Mouse (Mus musculus): ENCODE data around the gene Tlr13. TPM values are rescaled to one million over a fixed set of nuclear protein-coding genes. Genes with fewer than 3 reads are reported as not detected.

Tlr13 gene
- total and polyA plus RNA-seq, 3 experiments, result not detected

GRCm38 (mm10) chrX:106197308-106197707 lies 54.3 kb downstream of the Tlr13 start:
- Histone ChIP-seq H3K4me3 (ENCODE audit: control insufficient read depth in 1 of 2, insufficient read depth in 1 of 2, low read depth in 2 of 2, low read length in 2 of 2) (no peak overlapping the region), H3K79me2 (ENCODE audit: control insufficient read depth, insufficient read depth, low read length, poor library complexity) (peaks cover 7% of the 10 kb centered on the region; the same call in 1 of the 2 replicates), H3K4me1 (ENCODE audit: control insufficient read depth in 1 of 2, insufficient read depth in 2 of 2, low read length in 2 of 2) (no peaks in the 10 kb centered on the region; a peak in 1 of 4 replicates), H3K27ac (ENCODE audit: control insufficient read depth, low read depth, low read length) (no peak overlapping the region), H3K9me3 (replicated peaks; ENCODE audit: insufficient read depth, low read length) (no peaks in the 10 kb centered on the region), H3K27me3 (ENCODE audit: control insufficient read depth in 1 of 2, insufficient read depth in 2 of 2, low read length in 2 of 2) (no peaks in the 10 kb centered on the region), H3K9ac (ENCODE audit: control insufficient read depth, low read depth, low read length, poor library complexity, severe bottlenecking) (no peak overlapping the region), H3K36me3 (ENCODE audit: control insufficient read depth in 1 of 2, insufficient read depth in 2 of 2, low read length in 2 of 2) (peaks cover 0 to 35% of the 10 kb centered on the region in 2 experiments; a peak in 3 of 4 replicates)
- DNase-seq (ENCODE audit: low read depth, low spot score), result peak; percentile 42
- no peak for TF ChIP-seq BHLHE40 (IDR thresholded peaks at IDR 0.05; ENCODE audit: borderline replicate concordance, low read depth, low read length)
- TF ChIP-seq CTCF (IDR thresholded peaks at IDR 0.05 in 2 of 3, conservative IDR thresholded peaks at IDR 0.05 in 1 of 3; ENCODE audit: control insufficient read depth in 1 of 3, insufficient read depth in 1 of 3, low read depth in 2 of 3, low read length in 3 of 3, poor library complexity in 1 of 3, severe bottlenecking in 1 of 3), result peak; percentile 37 to 51 (median 38)

- DNase-seq (ENCODE audit: low read depth, low spot score), result no peak
- TF ChIP-seq CTCF (IDR thresholded peaks at IDR 0.05 in 2 of 3, conservative IDR thresholded peaks at IDR 0.05 in 1 of 3; ENCODE audit: control insufficient read depth in 1 of 3, insufficient read depth in 1 of 3, low read depth in 2 of 3, low read length in 3 of 3, poor library complexity in 1 of 3, severe bottlenecking in 1 of 3) (peak in 2 of 3 experiments; percentile 19 to 28; a peak in 3 of 6 replicates), E2F4 (IDR thresholded peaks at IDR 0.05; ENCODE audit: borderline replicate concordance, low read depth, low read length) (no peak)
- Histone ChIP-seq H3K9ac (ENCODE audit: control insufficient read depth, low read depth, low read length, poor library complexity, severe bottlenecking) (no peak overlapping the region), H3K4me3 (ENCODE audit: control insufficient read depth in 1 of 2, insufficient read depth in 1 of 2, low read depth in 2 of 2, low read length in 2 of 2) (no peak overlapping the region), H3K79me2 (ENCODE audit: control insufficient read depth, insufficient read depth, low read length, poor library complexity) (no peaks in the 10 kb centered on the region; the same call in 1 of the 2 replicates), H3K27me3 (ENCODE audit: control insufficient read depth in 1 of 2, insufficient read depth in 2 of 2, low read length in 2 of 2) (no peaks in the 10 kb centered on the region), H3K27ac (ENCODE audit: control insufficient read depth, low read depth, low read length) (no peak overlapping the region), H3K4me1 (ENCODE audit: control insufficient read depth in 1 of 2, insufficient read depth in 2 of 2, low read length in 2 of 2) (no peaks in the 10 kb centered on the region), H3K36me3 (ENCODE audit: control insufficient read depth in 1 of 2, insufficient read depth in 2 of 2, low read length in 2 of 2) (peaks cover 0 to 32% of the 10 kb centered on the region in 2 experiments; a peak in 3 of 4 replicates), H3K9me3 (replicated peaks; ENCODE audit: insufficient read depth, low read length) (no peaks in the 10 kb centered on the region)
Observed at GRCm38 (mm10) chrX:106198904-106199303, 55.9 kb downstream of the Tlr13 start.

- H3K79me2 ChIP-seq (ENCODE audit: control insufficient read depth, insufficient read depth, low read length, poor library complexity), result no peaks in the 10 kb centered on the region
- H3K36me3 ChIP-seq (ENCODE audit: control insufficient read depth in 1 of 2, insufficient read depth in 2 of 2, low read length in 2 of 2), result no peaks in the 10 kb centered on the region; a peak in 1 of 4 replicates
- TF ChIP-seq POLR2A (IDR thresholded peaks at IDR 0.05; ENCODE audit: control insufficient read depth in 1 of 2, insufficient read depth in 1 of 2, low read depth in 1 of 2, low read length in 2 of 2, poor library complexity in 1 of 2) (no peak), MAFK (IDR thresholded peaks at IDR 0.05; ENCODE audit: borderline replicate concordance, low read depth, low read length) (peak; percentile 78; the same call in 1 of the 2 replicates)
Observed at GRCm38 (mm10) chrX:106209100-106209499, 66.1 kb downstream of the Tlr13 start.

More at GRCm38 (mm10) chrX:106209100-106209499, 66.1 kb downstream of the Tlr13 start:
- Histone ChIP-seq H3K9me3 (replicated peaks; ENCODE audit: insufficient read depth, low read length) (no peaks in the 10 kb centered on the region), H3K9ac (ENCODE audit: control insufficient read depth, low read depth, low read length, poor library complexity, severe bottlenecking) (no peak overlapping the region), H3K4me1 (ENCODE audit: control insufficient read depth in 1 of 2, insufficient read depth in 2 of 2, low read length in 2 of 2) (no peaks in the 10 kb centered on the region), H3K27me3 (ENCODE audit: control insufficient read depth in 1 of 2, insufficient read depth in 2 of 2, low read length in 2 of 2) (no peaks in the 10 kb centered on the region), H3K27ac (ENCODE audit: control insufficient read depth, low read depth, low read length) (no peak overlapping the region), H3K4me3 (ENCODE audit: control insufficient read depth in 1 of 2, insufficient read depth in 1 of 2, low read depth in 2 of 2, low read length in 2 of 2) (no peak overlapping the region)
- DNase-seq (ENCODE audit: low read depth, low spot score), result no peak

Other genes with a start within 250 kb of the Tlr13 start
- gene Atrx, start 213.8 kb upstream of the Tlr13 start, total RNA-seq (2012; rRNA removed), result 45.8 and 46.9 TPM in 2 replicates
- gene Atrx, start 213.8 kb upstream of the Tlr13 start, polyA plus RNA-seq (2012; ENCODE audit: insufficient read depth in 1 of 2, insufficient read length in 2 of 2, low read depth in 1 of 2, low replicate concordance in 2 of 2, missing spikeins in 1 of 2), result 100 to 1,000 TPM in 1 of 2 experiments, 10 to 100 TPM in 1; 44.4 to 379 TPM
- 34.9 and 36.2 TPM in 2 replicates for gene Magt1, start 131.3 kb upstream of the Tlr13 start, total RNA-seq (2012; rRNA removed)
- gene Magt1, start 131.3 kb upstream of the Tlr13 start, polyA plus RNA-seq (2012; ENCODE audit: insufficient read depth in 1 of 2, insufficient read length in 2 of 2, low read depth in 1 of 2, low replicate concordance in 2 of 2, missing spikeins in 1 of 2), result 10 to 100 TPM in 1 of 2 experiments, not detected in 1; 34.3 TPM
- 245 and 268 TPM in 2 replicates for gene Cox7b, start 127.5 kb upstream of the Tlr13 start, total RNA-seq (2012; rRNA removed)
- gene Cox7b, start 127.5 kb upstream of the Tlr13 start, polyA plus RNA-seq (2012; ENCODE audit: insufficient read depth in 1 of 2, insufficient read length in 2 of 2, low read depth in 1 of 2, low replicate concordance in 2 of 2, missing spikeins in 1 of 2), result 1,000 to 10,000 TPM in 1 of 2 experiments, 100 to 1,000 TPM in 1; 721 to 1,065 TPM
- 2.2 and 2.6 TPM in 2 replicates for gene Atp7a, start 115.9 kb upstream of the Tlr13 start, total RNA-seq (2012; rRNA removed)
- gene Atp7a, start 115.9 kb upstream of the Tlr13 start, polyA plus RNA-seq (2012; ENCODE audit: insufficient read depth in 1 of 2, insufficient read length in 2 of 2, low read depth in 1 of 2, low replicate concordance in 2 of 2, missing spikeins in 1 of 2), result 1 to 10 TPM in 1 of 2 experiments, not detected in 1; 1.7 TPM
- gene Pgk1, start 43.9 kb downstream of the Tlr13 start, total RNA-seq (2012; rRNA removed), result 528 and 991 TPM in 2 replicates
- 100 to 1,000 TPM; 285 to 890 TPM for gene Pgk1, start 43.9 kb downstream of the Tlr13 start, polyA plus RNA-seq (2012; ENCODE audit: insufficient read depth in 1 of 2, insufficient read length in 2 of 2, low read depth in 1 of 2, low replicate concordance in 2 of 2, missing spikeins in 1 of 2)
- gene Taf9b, start 78.0 kb downstream of the Tlr13 start, total RNA-seq (2012; rRNA removed), result 1.7 and 2.5 TPM in 2 replicates
- gene Taf9b, start 78.0 kb downstream of the Tlr13 start, polyA plus RNA-seq (2012; ENCODE audit: insufficient read depth in 1 of 2, insufficient read length in 2 of 2, low read depth in 1 of 2, low replicate concordance in 2 of 2, missing spikeins in 1 of 2), result 1 to 10 TPM in 1 of 2 experiments, not detected in 1; 1.9 TPM
- not detected in 2 replicates for gene Fnd3c2, start 112.2 kb downstream of the Tlr13 start, total RNA-seq (2012; rRNA removed)
- not detected for gene Fnd3c2, start 112.2 kb downstream of the Tlr13 start, polyA plus RNA-seq (2012; ENCODE audit: insufficient read depth in 1 of 2, insufficient read length in 2 of 2, low read depth in 1 of 2, low replicate concordance in 2 of 2, missing spikeins in 1 of 2)